Mouse (Mus musculus) Patski (cell line): Measurements from ENCODE around the gene Ftl1. TPM values are rescaled to one million over a fixed set of nuclear protein-coding genes. Genes with fewer than 3 reads are reported as not detected.
"Not testable (repeated sequence)": the region's sequence is repeated elsewhere in the genome, so short reads cannot be mapped to it uniquely, and the experiment has no call there.

Source experiments
- ATAC-seq: fragments of 100-300 bp; one replicate; pipeline ENCODE4 v1.8.0; 2021
- CTCF ChIA-PET: fragments of 350-600 bp; sonication (Branson Sonifier 250); formaldehyde crosslinking; loops from one replicate; lab custom pipeline; 2022; ENCODE audit warnings: inconsistent platforms; lab: Charles Lee
- POLR2A ChIA-PET: fragments of 350-600 bp; sonication (Branson Sonifier 250); formaldehyde crosslinking; loops from one replicate; lab custom pipeline; 2022; ENCODE audit warnings: antibody characterized with exemption, inconsistent platforms; lab: Charles Lee
- DNase-seq: peaks from one replicate; pipeline ENCODE4 v3.0.0-alpha.2; 2011; ENCODE audit warnings: low read depth, low spot score
- H3K27me3 ChIP-seq: fragments of 371-371 bp; one replicate; pipeline ENCODE4 v1.5.1; 2021
- CTCF ChIP-seq: fragments of 100-300 bp; IDR thresholded peaks from one replicate; pipeline ENCODE4 v1.5.1; 2021
- in situ Hi-C: fragments of 300-500 bp; cut with MboI; formaldehyde crosslinking; loops from 3 replicates; pipeline ENCODE4 v1.11.1; 2018; ENCODE audit warnings: low pct_unique_long_range_greater_than_20kb, mixed read lengths
- polyA plus RNA-seq: library from polyadenylated mRNA; unstranded; gene quantifications from one replicate; pipeline ENCODE4 v1.2.3, GENCODE M21; 2021

Gene Ftl1
- polyA plus RNA-seq, 1 experiment from 2014 or later = 15.6 TPM

GRCm38 (mm10) chr7:45489578-45489977, 29.9 kb upstream of the Ftl1 start:
- in situ Hi-C loops = no loop called here
- ChIA-PET POLR2A (no interaction called here), CTCF (no interaction called here)
- DNase-seq (no peak), ATAC-seq (no peak)
- no peak for TF ChIP-seq CTCF
- H3K27me3 ChIP-seq = no peaks in the 10 kb centered on the region

GRCm38 (mm10) chr7:45488293-45489204, 28.9 kb upstream of the Ftl1 start, which contains the start of gene Dhdh:
Gene Dhdh (minus strand): TSS chr7:45488805.
- ChIA-PET POLR2A (interaction anchor here (0.6 to 0.9 kb wide), 3 partner anchors 9 to 16 kb away, joined by 3 read pairs; no protein-coding TSS in a partner anchor), CTCF (interaction anchor here (1.1 kb wide), 1 partner anchor 12 kb away, joined by 3 read pairs; no protein-coding TSS in a partner anchor)
- H3K27me3 ChIP-seq = no peaks in the 10 kb centered on the region
- TF ChIP-seq CTCF = no peak
- in situ Hi-C loops = no loop called here
- no peak for ATAC-seq
- no peak for DNase-seq

- in situ Hi-C loops = no loop called here
- no peak for TF ChIP-seq CTCF
- ChIA-PET CTCF (interaction anchor here (1.1 kb wide), 1 partner anchor 11 kb away, joined by 3 read pairs; no protein-coding TSS in a partner anchor), POLR2A (interaction anchor here (0.6 to 0.9 kb wide), 2 partner anchors 10 kb away, joined by 3 read pairs; no protein-coding TSS in a partner anchor)
- ATAC-seq (no peak), DNase-seq (no peak)
- no peaks in the 10 kb centered on the region for H3K27me3 ChIP-seq
Measured at GRCm38 (mm10) chr7:45487861-45488292, 28.2 kb upstream of the Ftl1 start.

GRCm38 (mm10) chr7:45486761-45487415, 27.2 kb upstream of the Ftl1 start, which contains the start of gene Gm45808:
Gene Gm45808 (minus strand): TSS chr7:45486811.
- DNase-seq (no peak), ATAC-seq (no peak)
- CTCF ChIA-PET = interaction anchor here (1.4 kb wide), 1 partner anchor 10 kb away, joined by 5 read pairs; no protein-coding TSS in a partner anchor
- POLR2A ChIA-PET = no interaction called here
- H3K27me3 ChIP-seq = no peaks in the 10 kb centered on the region
- TF ChIP-seq CTCF = no peak
- in situ Hi-C loops = no loop called here

- TF ChIP-seq CTCF = no peak
- CTCF ChIA-PET = interaction anchor here (1.4 kb wide), 1 partner anchor 10 kb away, joined by 5 read pairs; no protein-coding TSS in a partner anchor
- DNase-seq (no peak), ATAC-seq (no peak)
- POLR2A ChIA-PET = no interaction called here
- in situ Hi-C loops = no loop called here
- no peaks in the 10 kb centered on the region for H3K27me3 ChIP-seq
Measured at GRCm38 (mm10) chr7:45486158-45486557, 26.5 kb upstream of the Ftl1 start.

- H3K27me3 ChIP-seq, ATAC-seq, in situ Hi-C loops, POLR2A ChIA-PET, DNase-seq: not testable (repeated sequence)
- CTCF ChIA-PET = interaction anchor here (1.4 kb wide), 1 partner anchor 8 kb away, joined by 5 read pairs; no protein-coding TSS in a partner anchor
Measured at GRCm38 (mm10) chr7:45484985-45485384, 25.3 kb upstream of the Ftl1 start.

- in situ Hi-C loops = no loop called here
- ATAC-seq = no peak
- CTCF ChIA-PET = no interaction called here
- POLR2A ChIA-PET = no interaction called here
- H3K27me3 ChIP-seq = no peaks in the 10 kb centered on the region
- DNase-seq = no peak
- no peak for TF ChIP-seq CTCF
Measured at GRCm38 (mm10) chr7:45482166-45482565, 22.5 kb upstream of the Ftl1 start.

GRCm38 (mm10) chr7:45481374-45481927, 21.8 kb upstream of the Ftl1 start, which contains the start of gene Tulp2:
Gene Tulp2 (plus strand): TSS chr7:45481877.
- DNase-seq (no peak), ATAC-seq (no peak)
- ChIA-PET POLR2A (interaction anchor here (0.6 kb wide), 1 partner anchor 60 kb away, joined by 4 read pairs; no protein-coding TSS in a partner anchor), CTCF (interaction anchor here (0.9 to 1.6 kb wide), 4 partner anchors 10 to 107 kb away, joined by 3 read pairs; no protein-coding TSS in a partner anchor)
- H3K27me3 ChIP-seq = no peaks in the 10 kb centered on the region
- in situ Hi-C loops = no loop called here
- no peak for TF ChIP-seq CTCF

GRCm38 (mm10) chr7:45480310-45480709, 20.6 kb upstream of the Ftl1 start:
- ATAC-seq, H3K27me3 ChIP-seq, DNase-seq, POLR2A ChIA-PET, in situ Hi-C loops: not testable (repeated sequence)
- CTCF ChIA-PET = interaction anchor here (1.1 to 1.6 kb wide), 4 partner anchors 10 to 81 kb away, joined by 3 to 4 read pairs (median 3); no protein-coding TSS in a partner anchor

- no peaks in the 10 kb centered on the region for H3K27me3 ChIP-seq
- CTCF ChIA-PET = interaction anchor here (9.4 kb wide), 1 partner anchor 80 kb away, joined by 116 read pairs; no protein-coding TSS in a partner anchor
- no peak for ATAC-seq
- no peak for DNase-seq
- TF ChIP-seq CTCF = no peak
- POLR2A ChIA-PET = no interaction called here
- in situ Hi-C loops = loop anchor here (5.0 kb wide), 2 partner anchors 84 to 204 kb away; partner anchors contain the start of gene Ntn5
Measured at GRCm38 (mm10) chr7:45478774-45479173, 19.1 kb upstream of the Ftl1 start.
